Mouse (Mus musculus) retina, postnatal 7 days (tissue): ENCODE measurements around the gene Gm21738.
"Not testable (repeated sequence)": the region's sequence is repeated elsewhere in the genome, so short reads cannot be mapped to it uniquely, and the experiment has no call there.

Experiments used
- DNase-seq: peaks from one replicate; pipeline ENCODE4 v3.0.0-alpha.2; 2012; ENCODE audit warnings: low read depth, low spot score

Gene Gm21738

DNA sequence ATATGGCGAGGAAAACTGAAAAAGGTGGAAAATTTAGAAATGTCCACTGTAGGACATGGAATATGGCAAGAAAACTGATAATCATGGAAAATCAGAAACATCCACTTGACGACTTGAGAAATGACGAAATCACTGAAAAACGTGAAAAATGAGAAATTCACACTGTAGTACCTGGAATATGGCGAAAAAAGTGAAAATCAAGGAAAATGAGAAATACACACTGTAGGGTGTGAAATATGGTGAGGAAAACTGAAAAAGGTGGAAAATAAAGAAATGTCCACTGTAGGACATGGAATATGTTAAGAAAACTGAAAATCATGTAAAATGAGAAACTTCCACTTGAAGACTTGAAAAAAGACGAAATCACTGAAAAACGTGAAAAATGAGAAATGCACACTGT is at the start of gene Gm21738:
Gm21738 (minus strand) TSS at position 101 of the 400 bp plus-strand sequence.
- not testable (repeated sequence) for DNase-seq

DNA sequence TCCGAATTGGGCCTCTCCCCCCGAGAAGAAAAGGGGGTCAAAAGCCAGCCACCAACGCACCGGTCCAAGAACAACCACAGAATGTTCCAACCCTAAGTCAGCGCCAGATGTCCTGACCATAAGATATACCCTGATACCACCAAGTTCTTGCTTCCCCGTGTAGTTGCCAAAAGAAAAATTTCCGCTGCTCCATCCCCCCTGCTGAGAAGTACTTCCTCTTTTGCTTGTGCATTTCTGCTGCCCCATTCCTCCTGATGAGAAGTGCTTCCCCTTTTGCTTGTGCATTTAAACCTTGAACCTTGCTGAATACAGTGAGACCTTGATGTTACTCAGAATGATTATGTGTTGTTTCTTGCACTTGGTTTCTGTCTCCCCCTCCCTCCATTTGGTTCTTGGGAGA is 35.0 kb downstream of the Gm21738 start:
- DNase-seq: not testable (repeated sequence)
